Mouse (Mus musculus) myocyte (in vitro differentiated cells): ENCODE data around the gene Alpk1. TPM values are rescaled to one million over a fixed set of nuclear protein-coding genes. Genes with fewer than 3 reads are reported as not detected.
"Not testable (repeated sequence)": the region's sequence is repeated elsewhere in the genome, so short reads cannot be mapped to it uniquely, and the experiment has no call there.

Source experiments
- H3K27me3 ChIP-seq: one replicate; pipeline ENCODE4 v1.6.1; 2011; ENCODE audit not compliant: control insufficient read depth, insufficient read depth, insufficient read length
- H3K36me3 ChIP-seq: one replicate; pipeline ENCODE4 v1.6.1; 2011; ENCODE audit not compliant: control insufficient read depth, insufficient read depth
- H3K4me2 ChIP-seq: one replicate; pipeline ENCODE4 v1.6.1; 2011; ENCODE audit warnings: low read depth, control low read depth
- H3K4me3 ChIP-seq: one replicate; pipeline ENCODE4 v1.5.1; 2011; ENCODE audit warnings: mild to moderate bottlenecking, control low read depth, moderate library complexity
- H3K79me2 ChIP-seq: one replicate; pipeline ENCODE4 v1.6.1; 2011; ENCODE audit not compliant: control insufficient read depth, insufficient read depth
- H3ac ChIP-seq: one replicate; pipeline ENCODE4 v1.6.1; 2011; ENCODE audit not compliant: control insufficient read depth, insufficient read length
- CEBPB ChIP-seq: IDR thresholded peaks from 2 replicates; pipeline ENCODE4 v1.6.1; 2011; ENCODE audit warnings: mild to moderate bottlenecking, moderate library complexity; ENCODE audit not compliant: poor library complexity, insufficient read depth, severe bottlenecking
- E2F4 ChIP-seq: IDR thresholded peaks from one replicate; pipeline ENCODE4 v1.6.1; 2011; ENCODE audit warnings: mild to moderate bottlenecking, control low read depth, moderate library complexity; ENCODE audit not compliant: insufficient read depth
- MAX ChIP-seq: IDR thresholded peaks from one replicate; pipeline ENCODE4 v1.6.1; 2011; ENCODE audit warnings: low read depth, mild to moderate bottlenecking, control low read depth
- MYOD1 ChIP-seq, 3 experiments: IDR thresholded peaks; one replicate each; pipeline ENCODE4 v1.6.1; 2011; ENCODE audit warnings: control low read depth in 2 of 3, low read depth in 2 of 3, mild to moderate bottlenecking in 2 of 3, moderate library complexity in 1 of 3; ENCODE audit not compliant: insufficient read length in 2 of 3, control insufficient read depth in 1 of 3
- MYOG ChIP-seq, 3 experiments: IDR thresholded peaks; one replicate each; pipeline ENCODE4 v1.6.1; 2011; ENCODE audit warnings: control low read depth in 2 of 3, low read depth in 2 of 3, mild to moderate bottlenecking in 2 of 3; ENCODE audit not compliant: insufficient read length in 2 of 3, control insufficient read depth in 1 of 3, insufficient read depth in 1 of 3
- POLR2A ChIP-seq: IDR thresholded peaks from one replicate; pipeline ENCODE4 v1.6.1; 2011; ENCODE audit warnings: low read depth, mild to moderate bottlenecking, control low read depth, moderate library complexity; ENCODE audit not compliant: insufficient read length
- POLR2AphosphoS2 ChIP-seq: IDR thresholded peaks from one replicate; pipeline ENCODE4 v1.6.1; 2011; ENCODE audit warnings: low read depth, control low read depth; ENCODE audit not compliant: insufficient read length
- REST ChIP-seq: IDR thresholded peaks from one replicate; pipeline ENCODE4 v1.6.1; 2011; ENCODE audit warnings: mild to moderate bottlenecking, control low read depth, moderate library complexity; ENCODE audit not compliant: insufficient read depth, insufficient read length
- SRF ChIP-seq: IDR thresholded peaks from one replicate; pipeline ENCODE4 v1.6.1; 2011; ENCODE audit warnings: low read depth; ENCODE audit not compliant: control insufficient read depth, insufficient read length
- TCF12 ChIP-seq: IDR thresholded peaks from one replicate; pipeline ENCODE4 v1.6.1; 2011; ENCODE audit warnings: mild to moderate bottlenecking, control low read depth; ENCODE audit not compliant: poor library complexity, insufficient read depth, severe bottlenecking
- TCF3 ChIP-seq: IDR thresholded peaks from one replicate; pipeline ENCODE4 v1.6.1; 2011; ENCODE audit warnings: low read depth, control low read depth; ENCODE audit not compliant: insufficient read length
- USF1 ChIP-seq: IDR thresholded peaks from one replicate; pipeline ENCODE4 v1.6.1; 2011; ENCODE audit warnings: low read depth, mild to moderate bottlenecking, control low read depth, moderate library complexity
- polyA plus RNA-seq: library from polyadenylated mRNA; unstranded; fragments of >200 nt; fragmentation: generic; extraction: Trizol; gene quantifications from one replicate; pipeline ENCODE4 v1.2.1, GENCODE M21; 2012; ENCODE audit warnings: missing spikeins

Alpk1 gene
- polyA plus RNA-seq, 1 experiment, result 1.8 TPM

- no peaks in the 10 kb centered on the region for H3K79me2 ChIP-seq
- no peaks in the 10 kb centered on the region for H3K36me3 ChIP-seq
- TF ChIP-seq POLR2AphosphoS2 (no peak), TCF12 (no peak), MYOD1 (IDR thresholded peaks at IDR 0.05; ENCODE audit: control insufficient read depth in 1 of 3, insufficient read length in 2 of 3, low read depth in 2 of 3) (no peak), SRF (no peak), TCF3 (no peak)
- H3K4me2 ChIP-seq, result no peak overlapping the region
- H3ac ChIP-seq, result no peak overlapping the region
- H3K4me3 ChIP-seq, result no peak overlapping the region
- H3K27me3 ChIP-seq, result no peaks in the 10 kb centered on the region
Observed at GRCm38 (mm10) chr3:127787032-127787431, 6.7 kb upstream of the Alpk1 start.

- H3K4me2 ChIP-seq, H3K79me2 ChIP-seq, H3K4me3 ChIP-seq, H3ac ChIP-seq, H3K27me3 ChIP-seq, H3K36me3 ChIP-seq: not testable (repeated sequence)
Observed at GRCm38 (mm10) chr3:127783680-127784079, 3.4 kb upstream of the Alpk1 start.

DNA sequence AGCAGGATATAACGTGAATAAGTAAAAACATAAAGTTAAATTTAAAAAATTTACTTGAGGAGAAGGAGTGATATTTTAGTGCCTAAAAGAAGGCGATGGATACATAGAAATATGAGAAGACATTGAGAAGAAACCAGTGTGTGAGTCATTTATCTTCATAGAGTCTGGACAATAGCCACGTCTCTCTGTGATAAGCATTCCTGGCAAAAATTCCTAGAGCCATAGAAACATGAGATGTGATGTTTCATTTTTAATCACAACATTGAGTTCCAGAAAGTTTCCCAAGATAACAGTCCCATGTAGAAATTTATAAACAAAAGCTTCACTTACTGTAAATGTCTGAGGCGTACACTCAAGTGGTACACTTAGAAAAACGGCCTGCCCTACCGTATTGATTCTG, 2.6 kb upstream of the Alpk1 start:
- no peaks in the 10 kb centered on the region for H3K79me2 ChIP-seq
- TF ChIP-seq SRF (no peak), E2F4 (no peak), MYOG (IDR thresholded peaks at IDR 0.05; ENCODE audit: control insufficient read depth in 1 of 3, insufficient read depth in 1 of 3, insufficient read length in 2 of 3, low read depth in 2 of 3) (no peak), MYOD1 (IDR thresholded peaks at IDR 0.05; ENCODE audit: control insufficient read depth in 1 of 3, insufficient read length in 2 of 3, low read depth in 2 of 3) (no peak), TCF3 (no peak), CEBPB (no peak), USF1 (no peak), POLR2A (no peak), TCF12 (no peak), MAX (no peak), POLR2AphosphoS2 (no peak), REST (no peak)
- H3K4me3 ChIP-seq, result no peak overlapping the region
- H3K4me2 ChIP-seq, result peak overlapping the region; percentile 55
- no peaks in the 10 kb centered on the region for H3K36me3 ChIP-seq
- no peaks in the 10 kb centered on the region for H3K27me3 ChIP-seq
- H3ac ChIP-seq, result no peak overlapping the region

- TF ChIP-seq MYOD1 (IDR thresholded peaks at IDR 0.05; ENCODE audit: control insufficient read depth in 1 of 3, insufficient read length in 2 of 3, low read depth in 2 of 3) (no peak), SRF (no peak), TCF3 (no peak), USF1 (no peak), MAX (no peak), E2F4 (no peak), CEBPB (no peak), POLR2A (no peak), TCF12 (no peak), MYOG (IDR thresholded peaks at IDR 0.05; ENCODE audit: control insufficient read depth in 1 of 3, insufficient read depth in 1 of 3, insufficient read length in 2 of 3, low read depth in 2 of 3) (no peak), POLR2AphosphoS2 (no peak)
- H3ac ChIP-seq, result no peak overlapping the region
- no peaks in the 10 kb centered on the region for H3K36me3 ChIP-seq
Observed at GRCm38 (mm10) chr3:127780921-127781320, 594 bp upstream of the Alpk1 start.

DNA sequence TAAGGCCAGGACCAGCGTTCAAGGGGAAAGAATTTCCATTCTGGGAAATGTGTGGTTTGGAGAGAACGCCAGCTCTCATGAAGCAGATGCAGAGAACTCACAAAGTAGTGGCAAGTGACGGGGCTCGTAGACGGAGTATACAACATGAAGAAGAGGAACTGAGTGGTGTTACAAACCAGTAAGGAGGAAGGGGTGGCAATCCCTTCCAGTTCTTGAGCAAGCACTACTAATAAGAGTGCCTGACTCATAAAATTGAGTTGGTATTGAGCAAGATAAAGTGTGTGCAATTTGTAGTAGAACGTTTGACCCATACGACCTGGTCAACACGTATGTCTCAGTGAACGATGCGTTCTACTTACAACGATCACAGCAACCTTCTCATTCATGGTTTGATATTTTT, 11.2 kb downstream of the Alpk1 start:
- H3K36me3 ChIP-seq, result no peaks in the 10 kb centered on the region
- no peak overlapping the region for H3K4me3 ChIP-seq
- TF ChIP-seq E2F4 (no peak), CEBPB (no peak), POLR2AphosphoS2 (no peak), SRF (no peak), MAX (no peak), USF1 (no peak), MYOG (IDR thresholded peaks at IDR 0.05; ENCODE audit: control insufficient read depth in 1 of 3, insufficient read depth in 1 of 3, insufficient read length in 2 of 3, low read depth in 2 of 3) (no peak), POLR2A (no peak), TCF3 (no peak), REST (no peak), MYOD1 (IDR thresholded peaks at IDR 0.05; ENCODE audit: control insufficient read depth in 1 of 3, insufficient read length in 2 of 3, low read depth in 2 of 3) (no peak), TCF12 (no peak)
- no peak overlapping the region for H3ac ChIP-seq
- H3K27me3 ChIP-seq, result no peaks in the 10 kb centered on the region
- no peaks in the 10 kb centered on the region for H3K79me2 ChIP-seq
- H3K4me2 ChIP-seq, result no peak overlapping the region

More at GRCm38 (mm10) chr3:127780921-127781320, 594 bp upstream of the Alpk1 start:
- peak overlapping the region; percentile 36 for H3K4me3 ChIP-seq
- no peak overlapping the region for H3K4me2 ChIP-seq
- H3K79me2 ChIP-seq, result no peaks in the 10 kb centered on the region
- no peaks in the 10 kb centered on the region for H3K27me3 ChIP-seq
